Mouse (Mus musculus) neural tube, embryonic 11.5 days (tissue): ENCODE measurements around the gene Aicda. TPM values are rescaled to one million over a fixed set of nuclear protein-coding genes. Genes with fewer than 3 reads are reported as not detected.
"Not testable (repeated sequence)": the region's sequence is repeated elsewhere in the genome, so short reads cannot be mapped to it uniquely, and the experiment has no call there.

Experiments used
- ATAC-seq: fragments of 200-750 bp; cut with Nextera tagmentation; 2 replicates; pipeline ENCODE4 v1.8.0; 2017; ENCODE audit warnings: moderate number of reproducible peaks, mild to moderate bottlenecking, moderate TSS enrichment, moderate library complexity; ENCODE audit not compliant: insufficient read depth, low FRiP score, low TSS enrichment
- DNase-seq: peaks from one replicate; pipeline ENCODE4 v3.0.0-alpha.2; 2015; ENCODE audit warnings: low spot score
- H3K27ac ChIP-seq: fragments of 300-500 bp; sonication (generic); 2 replicates; pipeline ENCODE4 v1.5.1; 2014; ENCODE audit warnings: low read depth, mild to moderate bottlenecking, low read length
- H3K27me3 ChIP-seq: fragments of 300-500 bp; sonication (generic); 2 replicates; pipeline ENCODE4 v1.6.1; 2014; ENCODE audit warnings: mild to moderate bottlenecking, low read length, mixed read lengths; ENCODE audit not compliant: control insufficient read depth, insufficient read depth
- H3K36me3 ChIP-seq: fragments of 300-500 bp; sonication (generic); 2 replicates; pipeline ENCODE4 v1.6.1; 2014; ENCODE audit warnings: mild to moderate bottlenecking, low read length, moderate library complexity, mixed read lengths; ENCODE audit not compliant: control insufficient read depth, insufficient read depth
- H3K4me1 ChIP-seq: fragments of 300-500 bp; sonication (generic); 2 replicates; pipeline ENCODE4 v1.6.1; 2014; ENCODE audit warnings: low read length, mixed read lengths; ENCODE audit not compliant: control insufficient read depth, insufficient read depth
- H3K4me2 ChIP-seq: fragments of 300-500 bp; sonication (generic); 2 replicates; pipeline ENCODE4 v1.6.1; 2014; ENCODE audit warnings: low read depth, mild to moderate bottlenecking, moderate library complexity
- H3K4me3 ChIP-seq: fragments of 300-500 bp; sonication (generic); 2 replicates; pipeline ENCODE4 v1.5.1; 2014; ENCODE audit warnings: low read depth, low read length
- H3K9ac ChIP-seq: fragments of 300-500 bp; sonication (generic); 2 replicates; pipeline ENCODE4 v1.6.1; 2014; ENCODE audit warnings: mild to moderate bottlenecking, low read length
- H3K9me3 ChIP-seq: fragments of 300-500 bp; sonication (generic); 2 replicates; pipeline ENCODE4 v1.6.1; 2016; ENCODE audit warnings: low read length; ENCODE audit not compliant: control insufficient read depth
- WGBS: fragments of 180-500 bp; shearing (Covaris S2); extraction: QIAGEN DNeasy Blood & Tissue Kit; methylation state at CpG from one replicate; pipeline ENCODE4 v1.1.7; 2014; 5-methylcytosine and 5-hydroxymethylcytosine counted together
- polyA plus RNA-seq: library from polyadenylated mRNA; unstranded; fragments of >200 nt; fragmentation: Nextera tagmentation; extraction: Ambion mirVana; gene quantifications from 2 replicates; pipeline ENCODE4 v1.2.1, GENCODE M21; 2014

The Aicda gene
- polyA plus RNA-seq, 1 experiment from 2014 or later: not detected

DNA sequence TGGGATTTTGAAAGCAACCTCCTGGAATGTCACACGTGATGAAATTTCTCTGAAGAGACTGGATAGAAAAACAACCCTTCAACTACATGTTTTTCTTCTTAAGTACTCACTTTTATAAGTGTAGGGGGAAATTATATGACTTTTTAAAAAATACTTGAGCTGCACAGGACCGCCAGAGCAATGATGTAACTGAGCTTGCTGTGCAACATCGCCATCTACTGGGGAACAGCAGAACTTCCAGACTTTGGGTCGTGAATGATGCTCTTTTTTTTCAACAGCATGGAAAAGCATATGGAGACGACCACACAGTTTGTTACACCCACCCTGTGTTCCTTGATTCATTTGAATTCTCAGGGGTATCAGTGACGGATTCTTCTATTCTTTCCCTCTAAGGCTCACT is 8.9 kb downstream of the Aicda start:
- Histone ChIP-seq H3K9ac (no peak overlapping the region), H3K27ac (no peak overlapping the region), H3K9me3 (no peaks in the 10 kb centered on the region), H3K4me2 (no peak overlapping the region), H3K27me3 (no peaks in the 10 kb centered on the region), H3K36me3 (no peaks in the 10 kb centered on the region), H3K4me3 (no peak overlapping the region), H3K4me1 (no peaks in the 10 kb centered on the region)
- ATAC-seq (no peak; the same call in 1 of the 2 replicates), DNase-seq (peak; percentile 68)
- WGBS: 6% methylated on average over 6 of the region's 6 CpGs

DNA sequence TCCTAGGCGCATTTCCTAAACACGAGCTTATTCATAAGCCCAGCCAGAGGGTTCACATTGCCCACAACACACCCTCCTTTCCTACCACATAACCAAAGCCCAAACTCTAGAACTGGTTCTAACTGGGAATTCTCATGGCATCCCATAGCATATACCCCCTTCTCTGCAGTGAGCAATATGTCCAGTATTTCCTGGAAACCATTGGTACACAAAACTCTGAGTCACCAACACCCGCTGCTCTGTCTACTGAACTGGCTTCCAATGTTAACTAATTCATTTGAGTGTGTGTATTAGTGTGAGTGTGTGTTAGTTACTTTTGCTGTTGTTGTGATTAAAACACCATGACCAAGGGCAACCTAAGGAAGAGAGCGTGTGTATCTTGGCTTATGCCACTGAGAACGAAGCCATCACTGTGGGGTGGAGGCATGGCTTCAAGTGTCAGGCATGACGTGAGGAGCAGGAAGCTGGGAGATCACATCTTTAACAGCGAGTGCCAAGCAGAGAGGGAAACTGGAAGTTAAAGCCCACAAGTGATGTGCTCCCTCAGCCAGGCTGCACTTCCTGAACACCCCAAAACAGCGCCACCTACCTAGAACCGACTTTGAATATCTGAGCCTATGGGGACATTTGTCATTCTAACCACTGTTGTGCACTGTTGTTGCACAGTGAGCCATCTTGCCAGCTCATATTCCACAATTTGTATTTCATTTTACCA is 11.6 kb downstream of the Aicda start:
- Histone ChIP-seq H3K36me3 (no peaks in the 10 kb centered on the region), H3K27me3 (no peaks in the 10 kb centered on the region), H3K9me3 (no peaks in the 10 kb centered on the region), H3K4me3 (no peak overlapping the region), H3K27ac (no peak overlapping the region), H3K4me2 (no peak overlapping the region), H3K9ac (no peak overlapping the region), H3K4me1 (no peaks in the 10 kb centered on the region)
- DNase-seq (no peak), ATAC-seq (no peak)
- 90% methylated on average over 9 of the region's 9 CpGs for WGBS

DNA sequence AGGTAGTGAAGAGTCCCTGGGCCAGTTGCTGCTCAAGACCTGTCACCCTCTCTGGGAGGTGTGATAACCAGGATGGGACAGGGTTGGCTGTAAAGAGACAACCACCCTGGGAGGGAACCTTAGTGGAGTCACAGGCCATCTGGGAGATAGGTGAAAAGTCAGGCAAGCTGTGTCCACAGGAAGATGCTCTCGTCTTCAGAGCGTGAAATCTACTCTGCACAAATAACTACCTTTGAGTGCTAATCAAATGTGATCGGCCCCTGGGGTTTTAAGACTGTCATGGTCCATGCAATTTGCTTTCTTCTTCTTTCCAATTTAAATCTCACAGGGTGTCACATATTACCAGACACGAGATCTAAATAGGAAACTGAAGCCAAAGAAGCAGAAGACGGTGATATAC is 15.5 kb downstream of the Aicda start:
- no peak for ATAC-seq
- no peak overlapping the region for H3K27ac ChIP-seq
- H3K27me3 ChIP-seq: no peaks in the 10 kb centered on the region
- H3K4me1 ChIP-seq: no peaks in the 10 kb centered on the region
- no peak overlapping the region for H3K9ac ChIP-seq
- no peak overlapping the region for H3K4me3 ChIP-seq
- 65% methylated on average over 5 of the region's 5 CpGs for WGBS
- no peak overlapping the region for H3K4me2 ChIP-seq
- no peaks in the 10 kb centered on the region for H3K36me3 ChIP-seq
- no peaks in the 10 kb centered on the region for H3K9me3 ChIP-seq
- DNase-seq: no peak

DNA sequence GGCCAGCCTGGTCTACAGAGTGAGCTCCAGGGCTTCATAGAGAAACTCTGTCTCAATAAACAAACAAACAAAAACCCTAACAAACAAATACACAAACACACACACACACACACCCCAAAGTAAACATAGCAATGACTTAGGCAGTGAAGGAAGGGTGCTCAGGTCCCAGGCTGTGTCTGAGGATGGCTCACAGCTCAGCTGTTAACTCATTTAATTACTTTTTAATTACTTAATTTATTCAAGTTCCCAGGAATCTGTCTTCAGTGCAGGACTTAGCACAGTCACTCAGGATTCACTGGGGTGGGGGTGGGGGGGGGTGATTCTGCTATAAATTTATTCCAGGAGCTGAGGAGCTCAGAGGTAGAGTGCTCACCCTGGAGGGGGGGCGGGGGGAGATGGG is 16.2 kb downstream of the Aicda start:
- Histone ChIP-seq H3K9me3 (no peaks in the 10 kb centered on the region), H3K36me3 (no peaks in the 10 kb centered on the region), H3K27ac (no peak overlapping the region), H3K4me3 (no peak overlapping the region), H3K4me1 (no peaks in the 10 kb centered on the region), H3K4me2 (no peak overlapping the region), H3K27me3 (no peaks in the 10 kb centered on the region), H3K9ac (no peak overlapping the region)
- DNase-seq: no peak
- no peak for ATAC-seq
- WGBS: 53% methylated on average over 1 of the region's 1 CpGs

DNA sequence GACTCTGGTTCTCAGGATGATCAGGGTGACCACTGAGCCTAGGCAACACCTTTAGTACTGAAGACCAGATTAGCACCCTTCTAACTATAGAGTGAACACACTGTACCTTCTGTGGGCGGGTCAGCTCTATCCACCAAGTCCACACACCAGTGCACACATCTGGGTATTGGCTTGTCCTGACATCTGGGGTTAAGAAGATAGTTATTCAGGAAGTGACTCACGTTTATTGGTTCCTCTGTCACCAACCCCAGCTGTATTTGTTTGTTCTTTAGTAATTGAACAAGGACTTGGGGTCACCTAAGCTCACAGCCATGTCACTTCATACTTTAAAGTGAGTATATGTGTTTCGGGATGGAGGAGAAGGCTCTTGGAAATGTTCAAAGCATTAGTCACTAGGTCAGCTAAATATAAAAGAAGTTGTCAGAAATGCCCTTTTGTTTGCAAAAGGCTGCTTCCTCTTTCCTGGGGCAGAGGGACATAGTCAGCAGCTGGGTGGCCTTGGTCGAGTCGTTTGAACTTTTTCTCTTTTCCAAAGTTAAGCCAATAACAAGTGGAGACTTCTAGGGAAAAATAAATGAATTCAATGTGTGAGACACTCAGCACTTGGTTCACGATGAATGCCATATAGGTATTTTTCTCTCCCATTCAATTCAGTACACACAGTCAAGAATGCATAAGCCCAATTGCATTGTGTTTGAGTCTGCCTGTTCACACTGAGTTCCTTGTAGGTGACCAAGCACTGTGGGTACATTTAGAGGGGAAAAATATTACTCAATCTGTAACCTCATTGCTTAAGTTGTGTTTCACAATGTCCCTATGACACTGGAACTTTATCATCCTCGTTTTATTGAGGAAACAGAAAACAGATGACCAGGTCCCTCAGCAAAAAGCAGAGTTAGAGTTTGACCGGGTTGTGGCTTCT is 17.4 kb downstream of the Aicda start:
- Histone ChIP-seq H3K27ac (no peak overlapping the region), H3K9me3 (no peaks in the 10 kb centered on the region), H3K27me3 (no peaks in the 10 kb centered on the region), H3K9ac (no peak overlapping the region), H3K4me3 (no peak overlapping the region), H3K4me1 (no peaks in the 10 kb centered on the region), H3K36me3 (no peaks in the 10 kb centered on the region), H3K4me2 (no peak overlapping the region)
- no peak for ATAC-seq
- DNase-seq: no peak
- WGBS: 77% methylated on average over 8 of the region's 8 CpGs

DNA sequence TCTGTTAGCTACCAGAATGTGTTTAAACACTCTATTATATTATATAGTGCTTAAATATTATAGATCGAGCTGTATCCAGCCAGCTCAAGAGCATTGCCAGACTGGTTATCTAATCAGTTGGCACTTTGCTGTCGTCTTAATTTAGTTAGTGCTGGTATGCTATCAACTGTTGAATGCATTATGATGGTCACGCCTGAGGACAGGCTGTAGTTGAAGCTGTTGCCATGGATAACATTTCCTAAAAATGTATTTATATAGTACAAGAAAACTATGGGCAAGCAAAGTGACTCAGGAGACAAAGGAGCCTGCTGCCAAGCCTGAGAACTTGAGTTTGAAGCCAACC is 18.0 kb downstream of the Aicda start:
- ATAC-seq (no peak), DNase-seq (no peak)
- no peak overlapping the region for H3K4me2 ChIP-seq
- H3K9ac ChIP-seq: no peak overlapping the region
- no peak overlapping the region for H3K27ac ChIP-seq
- H3K4me1 ChIP-seq: no peaks in the 10 kb centered on the region
- 91% methylated on average over 3 of the region's 3 CpGs for WGBS
- H3K36me3 ChIP-seq: no peaks in the 10 kb centered on the region
- H3K4me3 ChIP-seq: no peak overlapping the region
- no peaks in the 10 kb centered on the region for H3K27me3 ChIP-seq
- no peaks in the 10 kb centered on the region for H3K9me3 ChIP-seq

DNA sequence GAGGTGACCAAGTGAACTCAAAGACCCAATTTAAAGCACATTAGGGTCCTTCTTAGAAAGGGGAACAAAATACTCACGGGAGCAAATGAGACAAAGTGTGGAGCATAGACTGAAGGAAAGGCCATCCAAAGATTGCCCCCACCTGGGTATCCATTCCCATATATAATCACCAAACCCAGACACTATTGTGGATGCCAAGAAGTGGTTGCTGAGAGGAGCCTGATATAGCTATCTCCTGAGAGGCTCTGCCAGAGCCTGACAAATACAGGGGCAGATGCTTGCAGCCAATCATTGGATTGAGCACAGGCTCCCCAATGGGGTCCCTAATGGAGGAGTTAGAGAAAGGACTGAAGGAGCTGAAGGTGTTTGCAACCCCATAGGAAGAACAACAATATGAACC is 21.4 kb downstream of the Aicda start:
- not testable (repeated sequence) for ATAC-seq, H3K4me1 ChIP-seq, H3K9me3 ChIP-seq, DNase-seq, H3K9ac ChIP-seq, H3K36me3 ChIP-seq, H3K4me3 ChIP-seq, H3K27ac ChIP-seq, H3K27me3 ChIP-seq, H3K4me2 ChIP-seq
- WGBS: 90% methylated on average over 1 of the region's 1 CpGs

DNA sequence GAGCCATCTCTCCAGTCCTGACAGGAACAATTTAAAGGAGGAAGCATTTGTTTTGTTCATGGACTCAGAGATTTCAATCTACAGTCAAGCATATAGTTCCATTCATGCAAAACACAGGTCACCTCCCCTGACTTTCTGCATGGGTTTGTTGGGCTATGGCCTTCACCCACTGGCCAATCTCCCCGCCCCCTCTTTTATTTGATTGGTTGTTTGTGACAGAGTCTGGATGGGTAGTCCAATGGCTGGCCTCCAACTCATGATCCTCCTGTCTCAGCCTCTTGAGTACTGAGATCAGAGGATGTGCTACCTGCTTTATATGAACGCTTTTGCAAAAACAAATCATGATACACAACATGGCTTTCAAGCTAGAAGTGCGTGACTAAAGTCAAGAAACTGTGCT is 23.4 kb downstream of the Aicda start:
- Histone ChIP-seq H3K4me2 (no peak overlapping the region), H3K36me3 (no peaks in the 10 kb centered on the region), H3K27me3 (no peaks in the 10 kb centered on the region), H3K4me1 (no peaks in the 10 kb centered on the region), H3K27ac (no peak overlapping the region), H3K4me3 (no peak overlapping the region), H3K9ac (no peak overlapping the region), H3K9me3 (no peaks in the 10 kb centered on the region)
- ATAC-seq (no peak), DNase-seq (no peak)
- WGBS: 86% methylated on average over 3 of the region's 3 CpGs

DNA sequence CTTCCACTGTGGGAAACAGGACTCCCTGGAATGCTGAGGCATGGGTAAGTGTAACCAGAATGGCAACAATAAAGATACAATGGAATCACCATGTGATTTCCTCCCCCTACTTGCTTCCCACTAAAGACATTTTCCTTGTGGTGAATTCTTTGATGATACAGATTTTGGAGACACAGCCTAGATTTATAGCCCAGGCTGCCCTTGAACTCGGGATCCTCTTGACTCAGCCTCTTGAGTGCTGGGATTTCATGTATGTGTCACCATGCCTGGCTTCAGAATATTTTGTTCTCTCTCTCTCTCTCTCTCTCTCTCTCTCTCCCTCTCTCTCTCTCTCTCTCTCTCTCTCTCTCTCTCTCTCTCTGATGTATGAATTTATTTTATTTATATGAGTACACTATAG is 25.5 kb downstream of the Aicda start:
- DNase-seq (no peak), ATAC-seq (no peak)
- Histone ChIP-seq H3K4me3 (no peak overlapping the region), H3K27ac (no peak overlapping the region), H3K9me3 (no peaks in the 10 kb centered on the region), H3K27me3 (no peaks in the 10 kb centered on the region), H3K4me1 (no peaks in the 10 kb centered on the region), H3K9ac (no peak overlapping the region), H3K36me3 (no peaks in the 10 kb centered on the region), H3K4me2 (no peak overlapping the region)
- 86% methylated on average over 1 of the region's 1 CpGs for WGBS
